19 mouse cellular contexts compared by ENCODE assay signal in genomic region chr2:90462252-90462651, GRCm38 (mm10).
"Had no signal": no experiment of that assay in that cellular context is flagged by ENCODE, and none has a peak within 500 bp of the region (broad histone marks: within the 10 kb centered on the region; RNA-seq: fewer than 3 reads in every experiment).

No protein-coding gene starts in this region.

- H3K36me3 ChIP-seq: limb, embryonic 12.5 days had no signal

- H3K9ac ChIP-seq: kidney, embryonic 15.5 days; limb, embryonic 12.5 days; limb, embryonic 15.5 days; liver, embryonic 14.5 days; liver, postnatal 0 days; midbrain, embryonic 12.5 days; neural tube, embryonic 13.5 days had no signal

- H3K4me2 ChIP-seq: kidney, embryonic 15.5 days; limb, embryonic 12.5 days; limb, embryonic 15.5 days; liver, embryonic 11.5 days; midbrain, embryonic 12.5 days; neural tube, embryonic 13.5 days had no signal

- DNase-seq: kidney, adult 11 months; kidney, adult 8-10 months; kidney, postnatal 10 days; kidney, postnatal 36 days; layer of hippocampus, postnatal 36 days; liver, postnatal 0 days; thymus, adult 2 months; thymus, postnatal 14 days had no signal

- H3K4me1 ChIP-seq: kidney, embryonic 15.5 days; limb, embryonic 12.5 days; limb, embryonic 15.5 days; midbrain, embryonic 12.5 days; neural tube, embryonic 13.5 days had no signal

- H3K27ac ChIP-seq: kidney, embryonic 15.5 days; left cerebral cortex, adult 2 months; limb, embryonic 12.5 days; limb, embryonic 15.5 days; liver, embryonic 14.5 days; macrophage; midbrain, embryonic 12.5 days; neural tube, embryonic 13.5 days had no signal

- H3K4me3 ChIP-seq: kidney, embryonic 15.5 days; left cerebral cortex, adult 2 months; limb, embryonic 12.5 days; limb, embryonic 15.5 days; midbrain, embryonic 12.5 days; myocyte; neural tube, embryonic 13.5 days had no signal

- H3K9me3 ChIP-seq: kidney, embryonic 15.5 days; limb, embryonic 12.5 days; limb, embryonic 15.5 days; midbrain, embryonic 12.5 days; neural tube, embryonic 13.5 days had no signal

- ATAC-seq: liver, postnatal 0 days; midbrain, embryonic 16.5 days had no signal

- H3K27me3 ChIP-seq: kidney, embryonic 15.5 days; limb, embryonic 12.5 days; limb, embryonic 15.5 days; midbrain, embryonic 12.5 days; neural tube, embryonic 13.5 days had no signal
